8 mouse cellular contexts compared by ENCODE assay signal in the genomic region with DNA sequence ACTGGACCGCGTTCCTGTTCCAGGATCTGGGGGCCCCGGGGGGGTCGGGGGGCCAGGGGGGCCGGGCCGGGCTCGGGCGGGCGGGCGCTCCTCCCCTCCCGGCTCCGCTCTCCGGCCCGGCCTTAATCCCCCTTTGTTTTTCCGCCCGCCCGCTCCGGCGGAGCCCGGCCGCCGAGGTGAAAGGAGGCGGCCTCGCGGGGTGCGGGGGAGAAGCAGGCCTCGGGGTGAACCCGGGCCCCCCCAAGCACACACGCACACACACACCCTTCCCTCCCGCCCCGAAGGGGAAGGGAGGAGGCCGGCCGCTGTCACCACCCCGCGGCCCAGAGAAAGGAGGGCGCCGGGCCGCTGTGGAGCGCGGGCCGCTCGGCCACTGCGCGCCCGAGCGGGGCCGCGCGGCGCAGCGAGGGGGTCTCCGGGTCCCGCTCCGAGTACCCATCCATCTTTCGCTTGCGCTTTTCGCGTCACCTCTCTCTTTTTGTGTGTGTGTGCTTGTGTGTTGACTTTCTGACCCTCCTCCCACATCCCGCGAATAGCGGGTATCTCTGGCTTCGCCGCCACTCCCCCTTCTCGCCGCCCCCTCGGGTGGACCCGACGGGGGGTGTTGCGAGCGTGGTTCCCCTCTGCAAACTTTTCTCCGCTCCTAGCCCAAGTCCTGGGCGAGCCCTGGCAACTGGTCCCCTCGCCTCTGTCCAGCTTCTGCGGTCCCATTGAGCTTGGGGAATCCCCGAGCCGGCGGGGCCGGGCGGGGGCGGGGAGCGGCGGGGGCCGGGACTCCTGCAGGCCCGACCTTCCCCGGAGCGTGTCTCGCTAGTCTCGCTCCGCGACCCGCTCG. TPM values are rescaled to one million over a fixed set of nuclear protein-coding genes. Genes with fewer than 3 reads are reported as not detected.
DNase-seq lines count a peak whose midpoint lies in the region; ATAC-seq lines count a peak whose summit lies in the region.

No protein-coding gene starts in this region.

- no peaks in the 10 kb centered on the region for H3K27me3 ChIP-seq in hindbrain, embryonic 15.5 days
- no peaks in the 10 kb centered on the region for H3K27me3 ChIP-seq in limb, embryonic 11.5 days (ENCODE audit: control insufficient read depth, insufficient read depth, low read length)
- H3K27me3 ChIP-seq in midbrain, embryonic 11.5 days (ENCODE audit: control insufficient read depth, insufficient read depth, low read length) = no peaks in the 10 kb centered on the region

- 0 out of 2 replicates have a peak, but pooled peaks cover 3% of the 10 kb centered on the region for H3K36me3 ChIP-seq in hindbrain, embryonic 15.5 days
- H3K36me3 ChIP-seq in limb, embryonic 11.5 days (ENCODE audit: control insufficient read depth, insufficient read depth, low read length) = peaks cover 5% of the 10 kb centered on the region; the same call in 1 of the 2 replicates
- 0 out of 2 replicates have a peak, but pooled peaks cover 2% of the 10 kb centered on the region for H3K36me3 ChIP-seq in midbrain, embryonic 11.5 days (ENCODE audit: control insufficient read depth, insufficient read depth, low read length)

- peak overlapping the region; percentile 91 for H3K4me3 ChIP-seq in hindbrain, embryonic 15.5 days
- H3K4me3 ChIP-seq in limb, embryonic 11.5 days (ENCODE audit: low read depth, low read length) = peak overlapping the region; percentile 98
- H3K4me3 ChIP-seq in midbrain, embryonic 11.5 days (ENCODE audit: low read depth, low read length) = peak overlapping the region; percentile 85

- DNase-seq in R1 (ENCODE audit: low read depth, low spot score) = peak; percentile 45
- DNase-seq in cerebellum, adult 9-10 months = peak; percentile 62
- DNase-seq in gastrocnemius, adult 18-20 months (ENCODE audit: low spot score) = peak; percentile 80
- peak; percentile 74 for DNase-seq in limb, embryonic 11.5 days (ENCODE audit: low spot score)
- peak; percentile 96 for DNase-seq in midbrain, embryonic 11.5 days (ENCODE audit: low spot score, missing footprints)
- peak; percentile 70 for DNase-seq in skeletal muscle tissue, adult 2 months (ENCODE audit: low read depth, low spot score)
- DNase-seq in yolk sac, embryonic 10.5 days (ENCODE audit: low spot score) = peak; percentile 78

- peak overlapping the region; percentile 93 for H3K9ac ChIP-seq in hindbrain, embryonic 15.5 days
- H3K9ac ChIP-seq in limb, embryonic 11.5 days (ENCODE audit: low read length) = peak overlapping the region; percentile 99
- peak overlapping the region; percentile 98 for H3K9ac ChIP-seq in midbrain, embryonic 11.5 days (ENCODE audit: low read length)

- H3K4me2 ChIP-seq in hindbrain, embryonic 15.5 days = peak overlapping the region; percentile 85
- peak overlapping the region; percentile 74 for H3K4me2 ChIP-seq in limb, embryonic 11.5 days (ENCODE audit: low read depth, severe bottlenecking)
- H3K4me2 ChIP-seq in midbrain, embryonic 11.5 days = peak overlapping the region; percentile 77

- WGBS in hindbrain, embryonic 15.5 days = under 1% methylated on average over 66 of the region's 92 CpGs
- under 1% methylated on average over 72 of the region's 92 CpGs for WGBS in limb, embryonic 11.5 days
- WGBS in midbrain, embryonic 11.5 days = under 1% methylated on average over 81 of the region's 92 CpGs

- H3K4me1 ChIP-seq in hindbrain, embryonic 15.5 days (replicated peaks) = peaks cover 55% of the 10 kb centered on the region
- H3K4me1 ChIP-seq in limb, embryonic 11.5 days (ENCODE audit: control insufficient read depth, insufficient read depth, low read length) = peaks cover 14% of the 10 kb centered on the region
- peaks cover 29% of the 10 kb centered on the region for H3K4me1 ChIP-seq in midbrain, embryonic 11.5 days (ENCODE audit: control insufficient read depth, insufficient read depth, low read length)

- H3K27ac ChIP-seq in hindbrain, embryonic 15.5 days (replicated peaks) = peak overlapping the region; percentile 99
- peak overlapping the region; percentile 97 for H3K27ac ChIP-seq in limb, embryonic 11.5 days (replicated peaks; ENCODE audit: low read depth, low read length)
- peak overlapping the region; percentile 99 for H3K27ac ChIP-seq in midbrain, embryonic 11.5 days (ENCODE audit: low read depth, low read length)

- peak; percentile 76 for ATAC-seq in hindbrain, embryonic 15.5 days (ENCODE audit: low FRiP score, low read depth)
- ATAC-seq in limb, embryonic 11.5 days (ENCODE audit: insufficient number of reproducible peaks, low FRiP score, low TSS enrichment, low read depth) = peak; percentile 75
- peak; percentile 82 for ATAC-seq in midbrain, embryonic 11.5 days (ENCODE audit: low FRiP score)

- H3K9me3 ChIP-seq in hindbrain, embryonic 15.5 days = no peaks in the 10 kb centered on the region
- no peaks in the 10 kb centered on the region for H3K9me3 ChIP-seq in limb, embryonic 11.5 days (ENCODE audit: control insufficient read depth, low read length)
- H3K9me3 ChIP-seq in midbrain, embryonic 11.5 days (ENCODE audit: control insufficient read depth, low read length) = no peaks in the 10 kb centered on the region

RNA-seq across cellular contexts. Expression of a gene that starts 0.5 kb away (rescaled TPM):
- 10 to 100 TPM; 84.6 to 89.9 TPM for total RNA-seq in gastrocnemius, adult 18-20 months (2021)
- 41.8 and 43.9 TPM in 2 replicates for polyA plus RNA-seq in hindbrain, embryonic 15.5 days (2015; fragmentation: Nextera tagmentation; extraction: Ambion mirVana)
- polyA plus RNA-seq in limb, embryonic 11.5 days (2014; fragmentation: Nextera tagmentation; extraction: Ambion mirVana) = 63.7 and 67.5 TPM in 2 replicates
- polyA plus RNA-seq in midbrain, embryonic 11.5 days (2014; fragmentation: Nextera tagmentation; extraction: Ambion mirVana) = 82.5 and 83.6 TPM in 2 replicates

RNA-seq across cellular contexts. Expression of a gene that starts 21.5 kb away (rescaled TPM):
- total RNA-seq in gastrocnemius, adult 18-20 months (2021) = 10 to 100 TPM; 53.7 to 75.2 TPM
- polyA plus RNA-seq in hindbrain, embryonic 15.5 days (2015; fragmentation: Nextera tagmentation; extraction: Ambion mirVana) = 215 and 220 TPM in 2 replicates
- 500 and 537 TPM in 2 replicates for polyA plus RNA-seq in limb, embryonic 11.5 days (2014; fragmentation: Nextera tagmentation; extraction: Ambion mirVana)
- polyA plus RNA-seq in midbrain, embryonic 11.5 days (2014; fragmentation: Nextera tagmentation; extraction: Ambion mirVana) = 533 and 541 TPM in 2 replicates

RNA-seq across cellular contexts. Expression of a gene that starts 29.2 kb away (rescaled TPM):
- 100 to 1,000 TPM in 1 of 2 experiments, 10 to 100 TPM in 1; 95.6 to 121 TPM for total RNA-seq in gastrocnemius, adult 18-20 months (2021)
- polyA plus RNA-seq in hindbrain, embryonic 15.5 days (2015; fragmentation: Nextera tagmentation; extraction: Ambion mirVana) = 46.3 and 49.7 TPM in 2 replicates
- polyA plus RNA-seq in limb, embryonic 11.5 days (2014; fragmentation: Nextera tagmentation; extraction: Ambion mirVana) = 14.3 and 15.7 TPM in 2 replicates
- polyA plus RNA-seq in midbrain, embryonic 11.5 days (2014; fragmentation: Nextera tagmentation; extraction: Ambion mirVana) = 16.5 and 17.0 TPM in 2 replicates

Comparison
In these comparisons a context has a peak if more than half of its experiments do, and no peak if none do; other contexts are left out.
1. Peak in every context shown above with its lines: DNase-seq, ATAC-seq, H3K4me3 ChIP-seq and H3K27ac ChIP-seq.
2. DNase-seq: peak in every context shown above with its lines; median percentile 96 in midbrain, embryonic 11.5 days; 80 in gastrocnemius, adult 18-20 months; 78 in yolk sac, embryonic 10.5 days; 74 in limb, embryonic 11.5 days; 70 in skeletal muscle tissue, adult 2 months; 62 in cerebellum, adult 9-10 months; 45 in R1.